Mouse (Mus musculus) ES-E14 (cell line): Measurements from ENCODE around the gene 4933405L10Rik. TPM values are rescaled to one million over a fixed set of nuclear protein-coding genes. Genes with fewer than 3 reads are reported as not detected.
A peak's percentile ranks its signal among the peaks of the same experiment; 100 is the strongest.

Experiments
- DNase-seq: peaks from one replicate; pipeline ENCODE4 v3.0.0-alpha.2; 2013; ENCODE audit warnings: low read depth, low spot score
- H3K27ac ChIP-seq: 2 replicates; pipeline ENCODE4 v1.5.1; 2012; ENCODE audit warnings: low read depth, mild to moderate bottlenecking, low read length, moderate library complexity, mixed read lengths; ENCODE audit not compliant: poor library complexity, insufficient read depth, severe bottlenecking
- H3K36me3 ChIP-seq: 2 replicates; pipeline ENCODE4 v1.6.1; 2012; ENCODE audit warnings: mild to moderate bottlenecking, low read length, moderate library complexity, mixed read lengths; ENCODE audit not compliant: control insufficient read depth, poor library complexity, insufficient read depth, severe bottlenecking
- H3K4me1 ChIP-seq, 2 experiments: fragments of 150-350 bp in 1 of 2; sonication (generic) in 1 of 2; 2 replicates each; pipeline ENCODE4 v1.6.1; 2012; ENCODE audit warnings: low read length in 2 of 2, mild to moderate bottlenecking in 1 of 2, mixed read lengths in 1 of 2; ENCODE audit not compliant: control insufficient read depth in 2 of 2, insufficient read depth in 2 of 2, poor library complexity in 1 of 2
- H3K4me3 ChIP-seq, 2 experiments: fragments of 150-350 bp in 1 of 2; sonication (generic) in 1 of 2; 2 replicates each; pipeline ENCODE4 v1.5.1; 2012; ENCODE audit warnings: low read length in 2 of 2, low read depth in 1 of 2, mild to moderate bottlenecking in 1 of 2, mixed read lengths in 1 of 2; ENCODE audit not compliant: insufficient read depth in 1 of 2, poor library complexity in 1 of 2, severe bottlenecking in 1 of 2
- H3K9ac ChIP-seq: 2 replicates; pipeline ENCODE4 v1.6.1; 2012; ENCODE audit warnings: low read depth, mild to moderate bottlenecking, low read length, mixed read lengths; ENCODE audit not compliant: poor library complexity, insufficient read depth, severe bottlenecking
- H3K9me3 ChIP-seq: fragments of 150-350 bp; sonication (generic); 2 replicates; pipeline ENCODE4 v1.6.1; 2012; ENCODE audit warnings: low read depth, mild to moderate bottlenecking, low read length; ENCODE audit not compliant: control insufficient read depth, insufficient read depth
- CHD2 ChIP-seq: IDR thresholded peaks from 2 replicates; pipeline ENCODE4 v1.6.1; 2014; ENCODE audit warnings: mild to moderate bottlenecking, low read depth, low read length, inconsistent platforms
- HCFC1 ChIP-seq: IDR thresholded peaks from 2 replicates; pipeline ENCODE4 v1.6.1; 2012; ENCODE audit warnings: low read length, inconsistent platforms, borderline replicate concordance; ENCODE audit not compliant: insufficient read depth
- MAFK ChIP-seq: IDR thresholded peaks from 2 replicates; pipeline ENCODE4 v1.6.1; 2014; ENCODE audit warnings: mild to moderate bottlenecking, low read depth, low read length, inconsistent platforms; ENCODE audit not compliant: insufficient read depth
- ZC3H11A ChIP-seq: IDR thresholded peaks from 2 replicates; pipeline ENCODE4 v1.6.1; 2012; ENCODE audit warnings: low read depth, mild to moderate bottlenecking, inconsistent platforms, low read length, borderline replicate concordance
- ZNF384 ChIP-seq: IDR thresholded peaks from 2 replicates; pipeline ENCODE4 v1.6.1; 2012; ENCODE audit warnings: low read depth, low read length, inconsistent platforms
- in situ Hi-C, 2 experiments: fragments of 600-800 bp; cut with MboI; formaldehyde crosslinking; loops; one replicate each; pipeline ENCODE4 v1.15.1; 2025; ENCODE audit warnings: low sequenced_read_pairs in 2 of 2, inconsistent platforms in 1 of 2; ENCODE audit not compliant: unreplicated experiment in 2 of 2
- total RNA-seq: library from RNA; depleted of rRNA; stranded (reverse); fragments of 300-350 nt; gene quantifications from 2 replicates; pipeline ENCODE4 v1.2.3, GENCODE M21; 2012

4933405L10Rik gene
- total RNA-seq, 1 experiment = 0.18 TPM

GRCm38 (mm10) chr8:105702001-105702401, 5.5 kb upstream of the 4933405L10Rik start:
- H3K36me3 ChIP-seq = peaks cover 28% of the 10 kb centered on the region
- TF ChIP-seq ZNF384 = no peak
- no peak for TF ChIP-seq CHD2
- TF ChIP-seq MAFK = no peak
- TF ChIP-seq HCFC1 = no peak
- peak overlapping the region; percentile 71 to 78 for H3K4me3 ChIP-seq
- H3K4me1 ChIP-seq = peaks cover 2 to 11% of the 10 kb centered on the region in 2 experiments; a peak in 1 of 4 replicates
- no peak overlapping the region for H3K27ac ChIP-seq
- H3K9me3 ChIP-seq = no peaks in the 10 kb centered on the region
- in situ Hi-C loops = no loop called here
- DNase-seq = no peak
- H3K9ac ChIP-seq = peak overlapping the region; percentile 72; the same call in 1 of the 2 replicates

GRCm38 (mm10) chr8:105702731-105703415, 4.6 kb upstream of the 4933405L10Rik start:
- peaks cover 21% of the 10 kb centered on the region for H3K36me3 ChIP-seq
- TF ChIP-seq CHD2 = no peak
- no peak for TF ChIP-seq MAFK
- no peak for TF ChIP-seq ZNF384
- TF ChIP-seq HCFC1 = no peak
- TF ChIP-seq ZC3H11A = no peak
- in situ Hi-C loops = no loop called here

GRCm38 (mm10) chr8:105704146-105704812, 3.2 kb upstream of the 4933405L10Rik start:
- Histone ChIP-seq H3K36me3 (peaks cover 16% of the 10 kb centered on the region), H3K4me3 (peak overlapping the region in 1 of 2 experiments; percentile 7; a peak in 1 of 4 replicates), H3K27ac (no peak overlapping the region), H3K9ac (0 out of 2 replicates have a peak overlapping the region, but pooled peaks have one; percentile 0), H3K9me3 (no peaks in the 10 kb centered on the region), H3K4me1 (peaks cover 4 to 14% of the 10 kb centered on the region in 2 experiments; a peak in 1 of 4 replicates)
- no peak for TF ChIP-seq ZC3H11A
- TF ChIP-seq CHD2 = no peak
- no peak for TF ChIP-seq MAFK
- TF ChIP-seq ZNF384 = no peak
- TF ChIP-seq HCFC1 = no peak
- in situ Hi-C loops = no loop called here
- no peak for DNase-seq

More at GRCm38 (mm10) chr8:105702731-105703415, 4.6 kb upstream of the 4933405L10Rik start:
- Histone ChIP-seq H3K9me3 (no peaks in the 10 kb centered on the region), H3K4me3 (no peak overlapping the region), H3K27ac (no peak overlapping the region), H3K9ac (no peak overlapping the region), H3K4me1 (peaks cover 4 to 11% of the 10 kb centered on the region in 2 experiments; a peak in 1 of 4 replicates)
- no peak for DNase-seq

GRCm38 (mm10) chr8:105704955-105705354, 2.5 kb upstream of the 4933405L10Rik start:
- peaks cover 3 to 17% of the 10 kb centered on the region in 2 experiments; a peak in 1 of 4 replicates for H3K4me1 ChIP-seq
- TF ChIP-seq ZNF384 (peak; percentile 37; the same call in 1 of the 2 replicates), ZC3H11A (no peak), CHD2 (no peak), HCFC1 (no peak), MAFK (no peak)
- H3K9ac ChIP-seq = no peak overlapping the region
- DNase-seq = no peak
- H3K9me3 ChIP-seq = no peaks in the 10 kb centered on the region
- peaks cover 16% of the 10 kb centered on the region for H3K36me3 ChIP-seq
- in situ Hi-C loops = no loop called here
- H3K4me3 ChIP-seq = no peak overlapping the region
- no peak overlapping the region for H3K27ac ChIP-seq
